Mouse (Mus musculus) MEL (cell line): ENCODE measurements at regions not wholly inside any gene's neighbourhood (a gene's known extent, or its start where the extent isn't known, plus 50 kb on each side); places are given as distances from the start of the nearest gene placed in this dataset.

Experiments
- DNase-seq: peaks from one replicate; pipeline ENCODE4 v3.0.0; 2011; ENCODE audit warnings: low read depth, low spot score
- H3K27ac ChIP-seq: 2 replicates; pipeline ENCODE4 v1.5.1; 2012; ENCODE audit warnings: low read depth, mild to moderate bottlenecking, control low read depth, low read length, moderate library complexity; ENCODE audit not compliant: control insufficient read depth
- H3K27me3 ChIP-seq, 2 experiments: fragments of 150-350 bp in 1 of 2; sonication (generic) in 1 of 2; 2 replicates each; pipeline ENCODE4 v1.6.1; 2012; ENCODE audit warnings: low read length in 2 of 2, mild to moderate bottlenecking in 2 of 2, improper control_type of control experiment in 1 of 2, moderate library complexity in 1 of 2; ENCODE audit not compliant: insufficient read depth in 2 of 2, control insufficient read depth in 1 of 2
- H3K36me3 ChIP-seq, 2 experiments: 2 replicates each; pipeline ENCODE4 v1.6.1; 2012 to 2014; ENCODE audit warnings: low read length in 2 of 2, improper control_type of control experiment in 1 of 2, inconsistent platforms in 1 of 2, mild to moderate bottlenecking in 1 of 2; ENCODE audit not compliant: insufficient read depth in 2 of 2, control insufficient read depth in 1 of 2
- H3K4me1 ChIP-seq, 2 experiments: fragments of 150-350 bp in 1 of 2; sonication (generic) in 1 of 2; 2 replicates each; pipeline ENCODE4 v1.6.1; 2012; ENCODE audit warnings: low read length in 2 of 2, improper control_type of control experiment in 1 of 2, mild to moderate bottlenecking in 1 of 2; ENCODE audit not compliant: insufficient read depth in 2 of 2, control insufficient read depth in 1 of 2
- H3K4me3 ChIP-seq, 2 experiments: fragments of 150-350 bp in 1 of 2; sonication (generic) in 1 of 2; 2 replicates each; pipeline ENCODE4 v1.5.1; 2012; ENCODE audit warnings: low read depth in 2 of 2, low read length in 2 of 2, mild to moderate bottlenecking in 2 of 2, moderate library complexity in 2 of 2, control low read depth in 1 of 2, improper control_type of control experiment in 1 of 2; ENCODE audit not compliant: control insufficient read depth in 1 of 2, insufficient read depth in 1 of 2
- H3K79me2 ChIP-seq: 2 replicates; pipeline ENCODE4 v1.6.1; 2012; ENCODE audit warnings: mild to moderate bottlenecking, low read length, moderate library complexity; ENCODE audit not compliant: control insufficient read depth, poor library complexity, insufficient read depth
- H3K9ac ChIP-seq: 2 replicates; pipeline ENCODE4 v1.6.1; 2012; ENCODE audit warnings: low read depth, mild to moderate bottlenecking, control low read depth, low read length, moderate library complexity; ENCODE audit not compliant: control insufficient read depth, poor library complexity, severe bottlenecking
- H3K9me3 ChIP-seq: fragments of 150-350 bp; sonication (generic); replicated peaks from 2 replicates; pipeline ENCODE4 v1.6.1; 2012; ENCODE audit warnings: mild to moderate bottlenecking, low read length, improper control_type of control experiment, moderate library complexity; ENCODE audit not compliant: insufficient read depth
- BHLHE40 ChIP-seq: IDR thresholded peaks from 2 replicates; pipeline ENCODE4 v1.6.1; 2012; ENCODE audit warnings: low read depth, mild to moderate bottlenecking, inconsistent platforms, low read length, improper control_type of control experiment, borderline replicate concordance
- E2F4 ChIP-seq: IDR thresholded peaks from 2 replicates; pipeline ENCODE4 v1.6.1; 2011; ENCODE audit warnings: low read depth, low read length, improper control_type of control experiment, borderline replicate concordance
- ELF1 ChIP-seq: IDR thresholded peaks from 2 replicates; pipeline ENCODE4 v1.6.1; 2014; ENCODE audit warnings: low read depth, mild to moderate bottlenecking, inconsistent platforms, low read length, improper control_type of control experiment, moderate library complexity
- EP300 ChIP-seq, 2 experiments: IDR thresholded peaks; 2 replicates each; pipeline ENCODE4 v1.6.1; 2011; ENCODE audit warnings: improper control_type of control experiment in 2 of 2, low read length in 2 of 2, low read depth in 1 of 2, mild to moderate bottlenecking in 1 of 2
- GABPA ChIP-seq: IDR thresholded peaks from 2 replicates; pipeline ENCODE4 v1.6.1; 2012; ENCODE audit warnings: low read depth, mild to moderate bottlenecking, inconsistent platforms, low read length, improper control_type of control experiment, moderate library complexity
- GATA1 ChIP-seq: IDR thresholded peaks from 2 replicates; pipeline ENCODE4 v1.6.1; 2011; ENCODE audit warnings: low read depth, low read length, improper control_type of control experiment
- JUND ChIP-seq: IDR thresholded peaks from 2 replicates; pipeline ENCODE4 v1.6.1; 2011; ENCODE audit warnings: low read depth, mild to moderate bottlenecking, improper control_type of control experiment, low read length
- KAT2A ChIP-seq: conservative IDR thresholded peaks from 2 replicates; pipeline ENCODE4 v1.6.1; 2012; ENCODE audit warnings: low read depth, low read length, improper control_type of control experiment, inconsistent platforms
- MAFK ChIP-seq: IDR thresholded peaks from 2 replicates; pipeline ENCODE4 v1.6.1; 2011; ENCODE audit warnings: low read depth, mild to moderate bottlenecking, low read length, improper control_type of control experiment, borderline replicate concordance
- MAX ChIP-seq: IDR thresholded peaks from 2 replicates; pipeline ENCODE4 v1.6.1; 2011; ENCODE audit warnings: low read length, improper control_type of control experiment
- MEF2A ChIP-seq: IDR thresholded peaks from 2 replicates; pipeline ENCODE4 v1.6.1; 2014; ENCODE audit warnings: low read depth, mild to moderate bottlenecking, inconsistent platforms, low read length, improper control_type of control experiment; ENCODE audit not compliant: poor library complexity, insufficient replicate concordance, severe bottlenecking; ENCODE audit errors: extremely low read depth
- MXI1 ChIP-seq: IDR thresholded peaks from 2 replicates; pipeline ENCODE4 v1.6.1; 2011; ENCODE audit warnings: mild to moderate bottlenecking, low read depth, low read length, improper control_type of control experiment
- MYB ChIP-seq: IDR thresholded peaks from 2 replicates; pipeline ENCODE4 v1.6.1; 2011; ENCODE audit warnings: mild to moderate bottlenecking, low read depth, low read length, improper control_type of control experiment
- MYC ChIP-seq: IDR thresholded peaks from 2 replicates; pipeline ENCODE4 v1.6.1; 2011; ENCODE audit warnings: low read depth, mild to moderate bottlenecking, low read length, improper control_type of control experiment, moderate library complexity
- NELFE ChIP-seq: IDR thresholded peaks from 2 replicates; pipeline ENCODE4 v1.6.1; 2011; ENCODE audit warnings: low read depth, low read length, improper control_type of control experiment
- NRF1 ChIP-seq: IDR thresholded peaks from 2 replicates; pipeline ENCODE4 v1.6.1; 2014; ENCODE audit warnings: low read depth, mild to moderate bottlenecking, inconsistent platforms, low read length, improper control_type of control experiment, moderate library complexity; ENCODE audit not compliant: poor library complexity, insufficient read depth, severe bottlenecking
- POLR2AphosphoS2 ChIP-seq: IDR thresholded peaks from 2 replicates; pipeline ENCODE4 v1.6.1; 2011; ENCODE audit warnings: low read length, improper control_type of control experiment
- POLR2AphosphoS5 ChIP-seq: IDR thresholded peaks from 2 replicates; pipeline ENCODE4 v1.6.1; 2012; ENCODE audit warnings: low read depth, borderline replicate concordance, mild to moderate bottlenecking, inconsistent platforms, low read length, moderate library complexity, mixed read lengths
- RCOR1 ChIP-seq: IDR thresholded peaks from 2 replicates; pipeline ENCODE4 v1.6.1; 2012; ENCODE audit warnings: low read depth, mild to moderate bottlenecking, inconsistent platforms, low read length, improper control_type of control experiment
- SIN3A ChIP-seq: IDR thresholded peaks from 2 replicates; pipeline ENCODE4 v1.6.1; 2012; ENCODE audit warnings: low read length, improper control_type of control experiment, inconsistent platforms
- TAL1 ChIP-seq: IDR thresholded peaks from 2 replicates; pipeline ENCODE4 v1.6.1; 2012; ENCODE audit warnings: mild to moderate bottlenecking, inconsistent platforms, low read length, moderate library complexity, mixed read lengths
- TBP ChIP-seq: IDR thresholded peaks from 2 replicates; pipeline ENCODE4 v1.8.0; 2011; ENCODE audit warnings: low read depth, low read length, improper control_type of control experiment
- TCF12 ChIP-seq: IDR thresholded peaks from 2 replicates; pipeline ENCODE4 v1.6.1; 2014; ENCODE audit warnings: low read depth, mild to moderate bottlenecking, inconsistent platforms, low read length, improper control_type of control experiment, moderate library complexity
- UBTF ChIP-seq: IDR thresholded peaks from 2 replicates; pipeline ENCODE4 v1.6.1; 2012; ENCODE audit warnings: low read depth, mild to moderate bottlenecking, inconsistent platforms, low read length, improper control_type of control experiment, moderate library complexity, borderline replicate concordance; ENCODE audit not compliant: insufficient read depth
- USF1 ChIP-seq: IDR thresholded peaks from 2 replicates; pipeline ENCODE4 v1.6.1; 2014; ENCODE audit warnings: low read depth, mild to moderate bottlenecking, inconsistent platforms, low read length, improper control_type of control experiment, moderate library complexity
- ZC3H11A ChIP-seq: IDR thresholded peaks from 2 replicates; pipeline ENCODE4 v1.6.1; 2012; ENCODE audit warnings: low read depth, mild to moderate bottlenecking, inconsistent platforms, low read length, improper control_type of control experiment
- ZMIZ1 ChIP-seq: IDR thresholded peaks from 2 replicates; pipeline ENCODE4 v1.6.1; 2012; ENCODE audit warnings: low read depth, mild to moderate bottlenecking, inconsistent platforms, low read length, improper control_type of control experiment, moderate library complexity
- ZNF384 ChIP-seq: IDR thresholded peaks from 2 replicates; pipeline ENCODE4 v1.6.1; 2012; ENCODE audit warnings: low read depth, mild to moderate bottlenecking, inconsistent platforms, low read length, improper control_type of control experiment

- TF ChIP-seq MAX (no peak), POLR2AphosphoS5 (no peak), KAT2A (no peak), RCOR1 (no peak), POLR2AphosphoS2 (no peak), MYB (no peak), GATA1 (no peak), SIN3A (no peak), TAL1 (no peak), TBP (no peak), TCF12 (no peak), ZNF384 (no peak), E2F4 (no peak), ZC3H11A (no peak), ZMIZ1 (no peak), NELFE (no peak)
- H3K79me2 ChIP-seq, result no peaks in the 10 kb centered on the region
- H3K4me3 ChIP-seq, result no peak overlapping the region
- no peaks in the 10 kb centered on the region; a peak in 1 of 4 replicates for H3K27me3 ChIP-seq
- no peak for DNase-seq
- H3K36me3 ChIP-seq, result no peaks in the 10 kb centered on the region
- no peak overlapping the region for H3K27ac ChIP-seq
- H3K9me3 ChIP-seq, result no peaks in the 10 kb centered on the region
- no peak overlapping the region for H3K9ac ChIP-seq
- no peaks in the 10 kb centered on the region for H3K4me1 ChIP-seq
Observed at GRCm38 (mm10) chr10:120600735-120601134, 124.5 kb upstream of the Hmga2 start.

DNA sequence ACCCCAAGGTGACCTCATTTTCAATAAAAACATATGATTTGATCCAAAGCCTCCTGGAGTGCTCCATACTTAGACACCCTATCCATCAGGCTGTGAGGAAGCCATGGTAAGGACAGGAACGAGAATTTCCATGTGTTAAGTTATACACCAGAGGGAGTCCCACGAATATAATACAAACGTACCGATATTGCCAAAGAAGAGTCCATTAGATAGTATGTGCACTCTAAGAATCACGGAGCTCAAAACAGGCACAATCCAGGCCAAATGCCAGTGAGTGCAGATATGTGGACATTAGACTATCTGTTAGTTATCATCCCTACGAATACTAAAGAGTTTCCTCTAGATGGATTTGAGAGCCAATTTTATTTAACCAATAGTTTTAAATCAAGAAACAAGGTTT lies 123.3 kb upstream of the Hmga2 start:
- no peaks in the 10 kb centered on the region for H3K4me1 ChIP-seq

More for the DNA sequence above, 123.3 kb upstream of the Hmga2 start:
- Histone ChIP-seq H3K27me3 (no peaks in the 10 kb centered on the region; a peak in 1 of 4 replicates), H3K36me3 (no peaks in the 10 kb centered on the region), H3K9ac (no peak overlapping the region)
- DNase-seq, result no peak
- TF ChIP-seq MAX (no peak), BHLHE40 (no peak), MAFK (no peak), TAL1 (no peak), UBTF (no peak), TBP (no peak), RCOR1 (no peak), GABPA (no peak), NRF1 (no peak), MEF2A (no peak), MYC (no peak), EP300 (IDR thresholded peaks at IDR 0.05; ENCODE audit: low read depth in 1 of 2, low read length in 2 of 2) (no peak), MXI1 (no peak), JUND (no peak), POLR2AphosphoS2 (no peak), E2F4 (no peak), ELF1 (no peak), ZNF384 (no peak), USF1 (no peak)
- TF ChIP-seq, all 39 proteins: peak for 0
- H3K4me3 ChIP-seq, result no peak overlapping the region
- H3K79me2 ChIP-seq, result no peaks in the 10 kb centered on the region
- no peaks in the 10 kb centered on the region for H3K9me3 ChIP-seq
- no peak overlapping the region for H3K27ac ChIP-seq
